Mouse (Mus musculus) limb, embryonic 11.5 days (tissue): Measurements from ENCODE around the gene Prdm1. TPM values are rescaled to one million over a fixed set of nuclear protein-coding genes. Genes with fewer than 3 reads are reported as not detected.

ENCODE experiments used
- ATAC-seq: fragments of 200-750 bp; cut with Nextera tagmentation; 2 replicates; pipeline ENCODE4 v1.8.0; 2017; ENCODE audit warnings: low read depth; ENCODE audit not compliant: insufficient number of reproducible peaks, low FRiP score, low TSS enrichment
- DNase-seq: peaks from one replicate; pipeline ENCODE4 v3.0.0-alpha.2; 2015; ENCODE audit warnings: low spot score
- H3K27ac ChIP-seq: fragments of 300-500 bp; sonication (generic); replicated peaks from 2 replicates; pipeline ENCODE4 v1.5.1; 2014; ENCODE audit warnings: low read depth, mild to moderate bottlenecking, low read length
- H3K27me3 ChIP-seq: fragments of 300-500 bp; sonication (generic); 2 replicates; pipeline ENCODE4 v1.6.1; 2014; ENCODE audit warnings: mild to moderate bottlenecking, low read length, mixed read lengths; ENCODE audit not compliant: control insufficient read depth, insufficient read depth
- H3K36me3 ChIP-seq: fragments of 300-500 bp; sonication (generic); 2 replicates; pipeline ENCODE4 v1.6.1; 2014; ENCODE audit warnings: mild to moderate bottlenecking, low read length, moderate library complexity, mixed read lengths; ENCODE audit not compliant: control insufficient read depth, insufficient read depth
- H3K4me1 ChIP-seq: fragments of 300-500 bp; sonication (generic); 2 replicates; pipeline ENCODE4 v1.6.1; 2014; ENCODE audit warnings: low read length, mixed read lengths; ENCODE audit not compliant: control insufficient read depth, insufficient read depth
- H3K4me2 ChIP-seq: fragments of 300-500 bp; sonication (generic); 2 replicates; pipeline ENCODE4 v1.6.1; 2014; ENCODE audit warnings: low read depth, mild to moderate bottlenecking, moderate library complexity; ENCODE audit not compliant: severe bottlenecking
- H3K4me3 ChIP-seq: fragments of 300-500 bp; sonication (generic); 2 replicates; pipeline ENCODE4 v1.5.1; 2014; ENCODE audit warnings: low read depth, low read length
- H3K9ac ChIP-seq: fragments of 300-500 bp; sonication (generic); 2 replicates; pipeline ENCODE4 v1.6.1; 2014; ENCODE audit warnings: mild to moderate bottlenecking, low read length
- H3K9me3 ChIP-seq: fragments of 300-500 bp; sonication (generic); 2 replicates; pipeline ENCODE4 v1.6.1; 2016; ENCODE audit warnings: low read length; ENCODE audit not compliant: control insufficient read depth
- WGBS: fragments of 180-500 bp; shearing (Covaris S2); extraction: QIAGEN DNeasy Blood & Tissue Kit; methylation state at CpG from one replicate; pipeline ENCODE4 v1.1.7; 2014; 5-methylcytosine and 5-hydroxymethylcytosine counted together
- polyA plus RNA-seq: library from polyadenylated mRNA; unstranded; fragments of >200 nt; fragmentation: Nextera tagmentation; extraction: Ambion mirVana; gene quantifications from 2 replicates; pipeline ENCODE4 v1.2.1, GENCODE M21; 2014

The Prdm1 gene
- 3.6 and 5.7 TPM in 2 replicates for polyA plus RNA-seq

- H3K9me3 ChIP-seq: no peaks in the 10 kb centered on the region
- DNase-seq (peak; percentile 60), ATAC-seq (no peak)
- peaks cover 14% of the 10 kb centered on the region; the same call in 1 of the 2 replicates for H3K27me3 ChIP-seq
- no peaks in the 10 kb centered on the region for H3K36me3 ChIP-seq
- H3K27ac ChIP-seq: no peak within 1 kb of the TSS
- peak within 1 kb of the TSS; percentile 68; the same call in 1 of the 2 replicates for H3K9ac ChIP-seq
- peak within 1 kb of the TSS; percentile 41 for H3K4me3 ChIP-seq
- H3K4me2 ChIP-seq: peak within 1 kb of the TSS; percentile 79
- 4% methylated on average over 25 of the region's 25 CpGs for WGBS
- peaks cover 10% of the 10 kb centered on the region for H3K4me1 ChIP-seq
Observed at GRCm38 (mm10) chr10:44528291-44529082, at the start of gene Prdm1. Prdm1 (minus strand) TSS chr10:44528501.

GRCm38 (mm10) chr10:44565971-44566370 is 37.7 kb upstream of the Prdm1 start:
- ATAC-seq: no peak

GRCm38 (mm10) chr10:44565109-44565508 is 36.8 kb upstream of the Prdm1 start:
- Histone ChIP-seq H3K4me1 (no peaks in the 10 kb centered on the region), H3K9ac (no peak overlapping the region), H3K9me3 (no peaks in the 10 kb centered on the region), H3K27ac (no peak overlapping the region), H3K36me3 (no peaks in the 10 kb centered on the region), H3K27me3 (no peaks in the 10 kb centered on the region), H3K4me3 (no peak overlapping the region), H3K4me2 (no peak overlapping the region)
- WGBS: 85% methylated on average over 2 of the region's 2 CpGs
- ATAC-seq (no peak), DNase-seq (no peak)

More at GRCm38 (mm10) chr10:44565971-44566370, 37.7 kb upstream of the Prdm1 start:
- no peak overlapping the region for H3K4me2 ChIP-seq
- no peak overlapping the region for H3K4me3 ChIP-seq
- 92% methylated on average over 3 of the region's 3 CpGs for WGBS
- no peak overlapping the region for H3K9ac ChIP-seq
- H3K4me1 ChIP-seq: no peaks in the 10 kb centered on the region
- no peaks in the 10 kb centered on the region for H3K27me3 ChIP-seq
- DNase-seq: no peak
- H3K36me3 ChIP-seq: no peaks in the 10 kb centered on the region
- H3K9me3 ChIP-seq: no peaks in the 10 kb centered on the region
- H3K27ac ChIP-seq: no peak overlapping the region

GRCm38 (mm10) chr10:44556845-44557244 is 28.5 kb upstream of the Prdm1 start:
- Histone ChIP-seq H3K27ac (no peak overlapping the region), H3K27me3 (no peaks in the 10 kb centered on the region), H3K4me3 (no peak overlapping the region), H3K9ac (no peak overlapping the region), H3K4me2 (no peak overlapping the region), H3K9me3 (no peaks in the 10 kb centered on the region), H3K36me3 (no peaks in the 10 kb centered on the region), H3K4me1 (no peaks in the 10 kb centered on the region)
- ATAC-seq (no peak), DNase-seq (no peak)
- 78% methylated on average over 4 of the region's 4 CpGs for WGBS

- Histone ChIP-seq H3K27ac (no peak overlapping the region), H3K4me1 (no peaks in the 10 kb centered on the region), H3K36me3 (no peaks in the 10 kb centered on the region), H3K9me3 (no peaks in the 10 kb centered on the region), H3K27me3 (no peaks in the 10 kb centered on the region), H3K4me2 (no peak overlapping the region), H3K4me3 (no peak overlapping the region), H3K9ac (no peak overlapping the region)
- ATAC-seq (no peak), DNase-seq (no peak)
- WGBS: 74% methylated on average over 2 of the region's 2 CpGs
Observed at GRCm38 (mm10) chr10:44555317-44555716, 27.0 kb upstream of the Prdm1 start.

GRCm38 (mm10) chr10:44553648-44554047 is 25.3 kb upstream of the Prdm1 start:
- ATAC-seq (no peak), DNase-seq (no peak)
- Histone ChIP-seq H3K4me1 (no peaks in the 10 kb centered on the region), H3K9ac (no peak overlapping the region), H3K27me3 (no peaks in the 10 kb centered on the region), H3K4me3 (no peak overlapping the region), H3K9me3 (no peaks in the 10 kb centered on the region), H3K27ac (no peak overlapping the region), H3K36me3 (no peaks in the 10 kb centered on the region), H3K4me2 (no peak overlapping the region)
- 83% methylated on average over 1 of the region's 1 CpGs for WGBS

- Histone ChIP-seq H3K4me2 (no peak overlapping the region), H3K36me3 (no peaks in the 10 kb centered on the region), H3K27ac (no peak overlapping the region), H3K9me3 (no peaks in the 10 kb centered on the region), H3K9ac (no peak overlapping the region), H3K27me3 (no peaks in the 10 kb centered on the region), H3K4me3 (no peak overlapping the region), H3K4me1 (0 out of 2 replicates have a peak, but pooled peaks cover 2% of the 10 kb centered on the region)
- WGBS: 10% methylated on average over 14 of the region's 14 CpGs
- peak; percentile 33 for DNase-seq
- no peak for ATAC-seq
Observed at GRCm38 (mm10) chr10:44539033-44539578, 10.8 kb upstream of the Prdm1 start.

- Histone ChIP-seq H3K4me2 (no peak overlapping the region), H3K9me3 (no peaks in the 10 kb centered on the region), H3K27ac (no peak overlapping the region), H3K4me3 (no peak overlapping the region), H3K36me3 (no peaks in the 10 kb centered on the region), H3K4me1 (0 out of 2 replicates have a peak, but pooled peaks cover 2% of the 10 kb centered on the region), H3K27me3 (no peaks in the 10 kb centered on the region), H3K9ac (no peak overlapping the region)
- DNase-seq (no peak), ATAC-seq (no peak)
- 62% methylated on average over 6 of the region's 6 CpGs for WGBS
Observed at GRCm38 (mm10) chr10:44538137-44538536, 9.8 kb upstream of the Prdm1 start.
